Mouse (Mus musculus): ENCODE measurements around the gene Esrrg. TPM values are rescaled to one million over a fixed set of nuclear protein-coding genes. Genes with fewer than 3 reads are reported as not detected.
A peak's percentile ranks its signal among the peaks of the same experiment; 100 is the strongest.

Esrrg gene
- polyA plus RNA-seq, 1 experiment from 2014 or later = 2.2 TPM

GRCm38 (mm10) chr1:187698201-187698600 is 89.6 kb downstream of the Esrrg start:
- no peak overlapping the region for H3K27ac ChIP-seq
- 93% methylated on average over 9 of the region's 9 CpGs for WGBS
- no peak for DNase-seq (ENCODE audit: low spot score)

DNA sequence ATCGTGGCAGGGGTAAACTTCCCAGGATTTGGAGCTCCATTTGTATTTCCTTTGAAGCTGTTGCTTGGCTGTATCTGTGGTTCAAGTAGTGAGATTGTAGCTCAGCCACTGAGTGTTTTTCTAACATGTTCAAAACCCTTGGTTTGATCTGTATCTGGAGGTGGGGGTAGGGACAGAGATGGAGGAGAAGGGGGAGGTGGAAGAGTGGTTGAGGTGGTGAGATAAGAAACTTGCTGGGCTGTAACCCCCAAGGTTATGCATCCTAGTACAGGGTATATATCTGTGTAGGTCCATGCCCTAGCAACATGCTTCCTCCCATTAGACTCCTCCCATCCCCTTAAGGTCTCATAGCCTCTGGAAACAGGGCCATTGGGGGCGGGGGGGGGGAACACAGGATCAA is 92.4 kb downstream of the Esrrg start:
- H3K27ac ChIP-seq = no peak overlapping the region
- no peaks in the 10 kb centered on the region for H3K9me3 ChIP-seq (replicated peaks)
- no peaks in the 10 kb centered on the region for H3K27me3 ChIP-seq (ENCODE audit: low read depth, poor library complexity, severe bottlenecking)
- WGBS = 75% methylated on average over 2 of the region's 2 CpGs
- no peaks in the 10 kb centered on the region for H3K36me3 ChIP-seq
- no peak overlapping the region for H3K4me3 ChIP-seq
- no peak for DNase-seq (ENCODE audit: low spot score)
- H3K4me1 ChIP-seq = 0 out of 2 replicates have a peak, but pooled peaks cover 4% of the 10 kb centered on the region

More at GRCm38 (mm10) chr1:187698201-187698600, 89.6 kb downstream of the Esrrg start:
- H3K4me3 ChIP-seq = no peak overlapping the region
- no peaks in the 10 kb centered on the region for H3K9me3 ChIP-seq (replicated peaks)
- no peaks in the 10 kb centered on the region for H3K36me3 ChIP-seq
- peaks cover 4% of the 10 kb centered on the region for H3K4me1 ChIP-seq
- H3K27me3 ChIP-seq (ENCODE audit: low read depth, poor library complexity, severe bottlenecking) = no peaks in the 10 kb centered on the region

DNA sequence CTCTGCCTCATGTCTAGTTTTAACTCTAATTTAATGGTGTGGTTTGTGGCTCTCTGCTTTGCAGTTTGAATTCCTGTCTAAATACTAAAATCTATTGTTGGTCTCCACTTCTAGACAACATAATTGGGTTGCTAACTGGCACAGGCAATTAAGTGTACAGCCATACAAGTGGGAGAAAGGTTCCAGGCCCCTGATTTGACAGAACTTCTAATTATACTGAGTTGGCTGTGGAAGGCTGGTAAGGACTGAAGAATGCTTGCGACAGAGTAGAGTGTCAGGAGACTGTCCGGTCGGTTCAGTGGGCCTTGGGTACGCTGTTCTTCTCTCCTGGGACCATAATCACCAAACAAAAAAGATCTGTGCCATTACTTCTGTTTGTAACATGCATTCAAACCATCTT is 96.3 kb downstream of the Esrrg start:
- Histone ChIP-seq H3K4me1 (peaks cover 9% of the 10 kb centered on the region), H3K27me3 (ENCODE audit: low read depth, poor library complexity, severe bottlenecking) (no peaks in the 10 kb centered on the region), H3K36me3 (no peaks in the 10 kb centered on the region), H3K4me3 (no peak overlapping the region), H3K9me3 (replicated peaks) (no peaks in the 10 kb centered on the region), H3K27ac (no peak overlapping the region)
- DNase-seq (ENCODE audit: low spot score) = no peak
- WGBS = 89% methylated on average over 4 of the region's 4 CpGs

DNA sequence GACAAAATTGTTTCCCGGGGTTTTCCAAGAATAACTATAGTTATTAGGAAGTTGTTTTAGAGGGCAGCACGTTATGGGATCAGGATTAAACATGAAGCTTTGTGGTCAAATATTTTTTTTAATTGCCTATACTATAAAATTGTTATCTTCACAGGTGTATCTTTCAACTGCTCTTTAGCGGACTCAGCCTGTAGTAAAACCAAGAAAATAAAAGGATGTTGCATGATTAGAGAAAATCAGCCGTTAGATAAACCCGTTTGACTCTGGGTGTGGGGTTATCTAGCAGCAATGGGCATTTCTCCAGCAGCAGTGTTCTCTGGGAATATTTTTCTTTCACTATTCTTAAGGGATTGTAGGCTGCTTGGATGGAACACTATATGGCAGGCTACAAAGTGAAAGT is 96.8 kb downstream of the Esrrg start:
- no peak for DNase-seq (ENCODE audit: low spot score)
- Histone ChIP-seq H3K36me3 (no peaks in the 10 kb centered on the region), H3K9me3 (replicated peaks) (no peaks in the 10 kb centered on the region), H3K4me3 (no peak overlapping the region), H3K4me1 (peaks cover 12% of the 10 kb centered on the region), H3K27ac (no peak overlapping the region), H3K27me3 (ENCODE audit: low read depth, poor library complexity, severe bottlenecking) (no peaks in the 10 kb centered on the region)
- whole genome bisulfite sequencing = 87% methylated on average over 5 of the region's 5 CpGs

DNA sequence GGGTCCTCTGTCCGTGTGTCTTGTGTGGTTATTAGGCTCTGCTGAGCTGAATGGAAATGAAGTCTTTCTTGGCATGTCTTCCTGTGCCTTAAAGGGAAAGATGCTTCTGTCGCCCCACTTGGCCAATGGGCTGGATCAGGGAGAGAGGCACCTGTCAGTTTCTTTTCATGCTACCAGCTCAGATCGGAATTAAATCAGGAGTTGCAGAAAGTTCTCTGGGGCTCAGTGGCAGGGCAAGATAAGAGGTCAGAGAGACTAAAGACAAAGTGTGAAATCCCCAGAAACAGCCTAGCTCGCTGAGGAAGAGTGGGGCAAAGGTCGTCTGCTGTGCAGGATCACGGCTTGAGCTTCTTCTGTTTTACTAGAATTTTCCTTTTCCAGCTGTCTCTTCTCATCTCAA is 97.5 kb downstream of the Esrrg start:
- no peaks in the 10 kb centered on the region for H3K36me3 ChIP-seq
- 56% methylated on average over 6 of the region's 6 CpGs for WGBS
- no peaks in the 10 kb centered on the region for H3K27me3 ChIP-seq (ENCODE audit: low read depth, poor library complexity, severe bottlenecking)

DNA sequence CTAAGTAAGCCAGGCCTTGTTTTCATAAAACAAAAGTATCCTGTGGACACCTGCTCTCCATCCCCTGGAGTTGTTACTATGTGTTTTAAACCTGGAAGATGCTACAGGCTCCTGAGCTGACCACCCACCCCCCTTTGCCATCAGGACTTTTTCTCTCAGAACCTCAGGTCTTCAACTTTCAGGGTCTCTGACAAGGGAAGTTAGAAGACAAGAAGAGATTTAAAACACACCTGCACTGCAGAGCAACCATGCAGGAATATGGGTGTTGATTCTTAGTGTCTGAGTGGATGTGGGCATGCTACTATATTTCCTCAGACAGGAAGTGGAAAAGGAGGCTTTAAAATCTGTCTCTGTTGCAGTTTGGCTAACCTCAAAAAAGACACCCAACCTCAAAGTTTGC is 98.6 kb downstream of the Esrrg start:
- Histone ChIP-seq H3K4me3 (no peak overlapping the region), H3K27ac (no peak overlapping the region), H3K27me3 (ENCODE audit: low read depth, poor library complexity, severe bottlenecking) (no peaks in the 10 kb centered on the region), H3K9me3 (replicated peaks) (no peaks in the 10 kb centered on the region), H3K36me3 (no peaks in the 10 kb centered on the region), H3K4me1 (peaks cover 12% of the 10 kb centered on the region)
- no peak for DNase-seq (ENCODE audit: low spot score)

More for the DNA sequence above, 97.5 kb downstream of the Esrrg start:
- no peak overlapping the region for H3K27ac ChIP-seq
- H3K4me3 ChIP-seq = no peak overlapping the region
- no peak for DNase-seq (ENCODE audit: low spot score)
- peaks cover 12% of the 10 kb centered on the region for H3K4me1 ChIP-seq
- H3K9me3 ChIP-seq (replicated peaks) = no peaks in the 10 kb centered on the region

- DNase-seq (ENCODE audit: low spot score) = no peak
- no peaks in the 10 kb centered on the region for H3K36me3 ChIP-seq
- H3K4me3 ChIP-seq = no peak overlapping the region
- no peaks in the 10 kb centered on the region for H3K9me3 ChIP-seq (replicated peaks)
- WGBS = 88% methylated on average over 8 of the region's 8 CpGs
- no peaks in the 10 kb centered on the region for H3K27me3 ChIP-seq (ENCODE audit: low read depth, poor library complexity, severe bottlenecking)
- H3K4me1 ChIP-seq = peaks cover 12% of the 10 kb centered on the region
- peak overlapping the region; percentile 1; the same call in 1 of the 2 replicates for H3K27ac ChIP-seq
Observed at GRCm38 (mm10) chr1:187710434-187710948, 101.9 kb downstream of the Esrrg start.

DNA sequence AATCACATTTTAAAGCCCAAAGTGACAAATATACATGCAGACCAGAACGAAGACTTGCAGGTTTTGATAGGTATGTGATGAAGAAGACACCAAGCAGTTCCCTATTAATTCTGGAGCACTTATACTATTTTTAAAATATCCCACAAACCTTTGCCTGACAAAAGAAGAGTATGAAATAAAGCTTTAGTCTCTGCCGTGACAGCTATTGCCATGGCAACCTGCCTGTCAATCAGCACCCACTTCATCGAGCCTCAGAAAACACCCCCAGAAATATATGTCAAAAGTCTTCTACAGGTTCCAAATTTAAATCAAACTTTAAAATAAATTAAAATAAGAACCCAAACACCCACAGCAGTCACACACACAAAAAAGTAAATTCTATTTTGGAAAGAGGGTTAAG is 112.4 kb downstream of the Esrrg start:
- WGBS = 90% methylated on average over 3 of the region's 3 CpGs
- no peak for DNase-seq (ENCODE audit: low spot score)
- Histone ChIP-seq H3K9me3 (replicated peaks) (no peaks in the 10 kb centered on the region), H3K27me3 (ENCODE audit: low read depth, poor library complexity, severe bottlenecking) (no peaks in the 10 kb centered on the region), H3K36me3 (no peaks in the 10 kb centered on the region), H3K4me1 (no peaks in the 10 kb centered on the region), H3K27ac (no peak overlapping the region), H3K4me3 (no peak overlapping the region)

- WGBS = 77% methylated on average over 9 of the region's 9 CpGs
- H3K27me3 ChIP-seq (ENCODE audit: low read depth, poor library complexity, severe bottlenecking) = no peaks in the 10 kb centered on the region
- H3K9me3 ChIP-seq (replicated peaks) = no peaks in the 10 kb centered on the region
- DNase-seq (ENCODE audit: low spot score) = no peak
- no peaks in the 10 kb centered on the region for H3K4me1 ChIP-seq
- H3K27ac ChIP-seq = no peak overlapping the region
- H3K36me3 ChIP-seq = no peaks in the 10 kb centered on the region
- H3K4me3 ChIP-seq = no peak overlapping the region
Observed at GRCm38 (mm10) chr1:187722016-187722415, 113.4 kb downstream of the Esrrg start.

DNA sequence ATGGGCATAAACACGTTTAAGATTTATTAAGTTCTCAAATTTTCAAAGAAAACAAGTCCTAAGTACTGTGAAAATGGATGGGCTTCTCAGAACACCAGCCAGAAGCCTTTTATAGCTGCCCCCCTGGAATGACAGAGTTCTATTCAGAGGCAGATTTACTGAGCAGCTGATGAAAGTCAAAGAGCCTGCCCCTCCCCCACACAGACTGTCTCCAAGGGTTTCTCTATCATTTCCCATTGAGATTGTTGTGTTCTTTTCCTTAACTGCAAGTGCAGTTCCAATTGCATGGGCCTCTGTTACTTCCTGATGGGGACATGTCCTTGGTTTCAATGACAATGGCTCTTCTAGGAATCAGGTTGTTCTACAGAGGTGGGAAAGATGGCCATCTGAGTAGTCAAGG is 116.1 kb downstream of the Esrrg start:
- no peaks in the 10 kb centered on the region for H3K4me1 ChIP-seq
- H3K36me3 ChIP-seq = no peaks in the 10 kb centered on the region
- no peak for DNase-seq (ENCODE audit: low spot score)
- no peak overlapping the region for H3K27ac ChIP-seq
- 30% methylated on average over 1 of the region's 1 CpGs for WGBS
- no peak overlapping the region for H3K4me3 ChIP-seq
- H3K9me3 ChIP-seq (replicated peaks) = no peaks in the 10 kb centered on the region
- no peaks in the 10 kb centered on the region for H3K27me3 ChIP-seq (ENCODE audit: low read depth, poor library complexity, severe bottlenecking)

GRCm38 (mm10) chr1:187725351-187725750 is 116.8 kb downstream of the Esrrg start:
- Histone ChIP-seq H3K27ac (no peak overlapping the region), H3K27me3 (ENCODE audit: low read depth, poor library complexity, severe bottlenecking) (no peaks in the 10 kb centered on the region), H3K4me1 (no peaks in the 10 kb centered on the region), H3K4me3 (no peak overlapping the region), H3K36me3 (no peaks in the 10 kb centered on the region), H3K9me3 (replicated peaks) (no peaks in the 10 kb centered on the region)
- DNase-seq (ENCODE audit: low spot score) = no peak
- 82% methylated on average over 1 of the region's 1 CpGs for WGBS

- WGBS = 87% methylated on average over 4 of the region's 4 CpGs
- DNase-seq (ENCODE audit: low spot score) = no peak
- Histone ChIP-seq H3K4me1 (peaks cover under 1% of the 10 kb centered on the region; the same call in 1 of the 2 replicates), H3K27me3 (ENCODE audit: low read depth, poor library complexity, severe bottlenecking) (no peaks in the 10 kb centered on the region), H3K4me3 (no peak overlapping the region), H3K27ac (no peak overlapping the region), H3K9me3 (replicated peaks) (no peaks in the 10 kb centered on the region), H3K36me3 (no peaks in the 10 kb centered on the region)
Observed at GRCm38 (mm10) chr1:187731171-187731570, 122.6 kb downstream of the Esrrg start.

- Histone ChIP-seq H3K4me1 (peaks cover 12% of the 10 kb centered on the region), H3K27ac (peak overlapping the region; percentile 71), H3K36me3 (no peaks in the 10 kb centered on the region), H3K4me3 (no peak overlapping the region), H3K27me3 (ENCODE audit: low read depth, poor library complexity, severe bottlenecking) (no peaks in the 10 kb centered on the region), H3K9me3 (replicated peaks) (no peaks in the 10 kb centered on the region)
- DNase-seq (ENCODE audit: low spot score) = peak; percentile 41
- 54% methylated on average over 14 of the region's 14 CpGs for WGBS
Observed at GRCm38 (mm10) chr1:187736507-187736906, 127.9 kb downstream of the Esrrg start.

DNA sequence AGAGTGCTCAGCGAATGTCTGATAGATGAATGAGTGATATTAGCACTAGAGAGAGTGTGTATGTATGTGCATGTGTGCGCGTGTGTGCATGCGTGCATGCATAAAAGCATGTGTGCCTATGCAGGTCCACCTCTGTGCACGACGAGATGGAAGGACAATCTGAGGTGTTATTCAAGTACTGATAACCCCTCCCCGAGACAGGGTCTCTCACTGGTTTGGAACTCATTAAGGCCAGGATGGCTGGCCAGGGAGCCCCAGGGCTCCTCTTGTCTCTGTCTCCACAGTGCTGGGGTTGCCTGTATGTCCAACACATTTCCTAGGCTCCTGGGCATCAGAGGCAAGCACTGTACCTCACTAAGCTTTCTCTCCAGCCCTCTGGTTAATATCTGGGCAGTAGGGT is 128.7 kb downstream of the Esrrg start:
- no peak for DNase-seq (ENCODE audit: low spot score)
- WGBS = 85% methylated on average over 7 of the region's 7 CpGs

More for the DNA sequence above, 128.7 kb downstream of the Esrrg start:
- Histone ChIP-seq H3K36me3 (no peaks in the 10 kb centered on the region), H3K27me3 (ENCODE audit: low read depth, poor library complexity, severe bottlenecking) (no peaks in the 10 kb centered on the region), H3K4me1 (peaks cover 12% of the 10 kb centered on the region), H3K9me3 (replicated peaks) (no peaks in the 10 kb centered on the region), H3K27ac (no peak overlapping the region), H3K4me3 (no peak overlapping the region)
